Mouse (Mus musculus): ENCODE measurements at regions not wholly inside any gene's neighbourhood (a gene's known extent, or its start where the extent isn't known, plus 50 kb on each side); places are given as distances from the start of the nearest gene placed in this dataset.
"Not testable (repeated sequence)": the region's sequence is repeated elsewhere in the genome, so short reads cannot be mapped to it uniquely, and the experiment has no call there.

DNA sequence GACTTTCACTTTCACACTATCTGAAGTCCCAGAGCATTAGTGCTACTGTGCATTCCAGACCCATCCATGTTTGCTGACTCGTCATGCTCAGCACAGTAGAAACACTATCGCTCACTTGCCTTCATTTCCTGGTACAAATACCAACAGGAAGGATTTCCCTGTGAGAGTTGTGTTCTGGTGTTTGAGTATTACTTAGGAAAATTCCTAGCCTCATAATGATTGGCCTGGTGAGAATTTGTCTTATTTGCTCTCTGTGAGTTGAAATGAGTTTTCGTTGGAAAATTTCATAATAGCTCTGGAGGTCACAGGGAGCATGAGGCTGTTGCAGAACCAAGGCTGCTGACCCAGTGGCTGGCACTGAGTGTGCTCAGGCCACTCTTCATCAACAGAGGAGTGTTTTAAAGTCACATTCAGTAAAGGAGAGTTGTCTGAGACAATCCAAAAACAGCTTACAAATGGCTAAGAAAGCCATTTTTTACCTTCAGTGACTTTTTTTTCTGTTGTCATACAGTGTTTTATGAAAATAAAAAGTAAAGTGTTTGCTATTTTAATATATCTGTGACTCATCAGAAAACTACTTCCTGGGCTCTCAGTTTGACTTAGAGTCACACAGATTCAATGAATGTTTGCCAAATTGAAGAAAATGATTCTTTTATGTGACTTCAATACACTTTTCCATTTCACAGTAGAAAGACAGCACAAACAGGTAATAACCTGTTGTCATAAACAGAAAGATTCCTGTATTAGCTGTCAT, 64.4 kb upstream of the Zcchc2 start:
- Histone ChIP-seq H3K9me3 (replicated peaks) (no peaks in the 10 kb centered on the region), H3K36me3 (replicated peaks) (no peaks in the 10 kb centered on the region), H3K27me3 (ENCODE audit: insufficient read depth, low read length) (no peaks in the 10 kb centered on the region; the same call in 1 of the 2 replicates), H3K4me1 (ENCODE audit: insufficient read depth, low read depth, low read length) (no peaks in the 10 kb centered on the region), H3K4me3 (ENCODE audit: low read depth, low read length) (no peak overlapping the region)
- no peak for ATAC-seq (ENCODE audit: extremely low read depth, insufficient number of reproducible peaks, low FRiP score, poor library complexity, severe bottlenecking)
- DNase-seq (ENCODE audit: low spot score): no peak
- no peak for TF ChIP-seq GATA1 (IDR thresholded peaks at IDR 0.05; ENCODE audit: borderline replicate concordance, low read length)
- no peak for TF ChIP-seq POLR2AphosphoS5 (IDR thresholded peaks at IDR 0.05; ENCODE audit: insufficient replicate concordance, low read depth, low read length)
- TF ChIP-seq GATA2 (IDR thresholded peaks at IDR 0.05; ENCODE audit: borderline replicate concordance, low read depth, low read length): no peak
- TF ChIP-seq TAL1 (conservative IDR thresholded peaks at IDR 0.05; ENCODE audit: low read depth, low read length): no peak
- TF ChIP-seq CTCF (IDR thresholded peaks at IDR 0.05; ENCODE audit: low read depth, low read length): no peak

DNA sequence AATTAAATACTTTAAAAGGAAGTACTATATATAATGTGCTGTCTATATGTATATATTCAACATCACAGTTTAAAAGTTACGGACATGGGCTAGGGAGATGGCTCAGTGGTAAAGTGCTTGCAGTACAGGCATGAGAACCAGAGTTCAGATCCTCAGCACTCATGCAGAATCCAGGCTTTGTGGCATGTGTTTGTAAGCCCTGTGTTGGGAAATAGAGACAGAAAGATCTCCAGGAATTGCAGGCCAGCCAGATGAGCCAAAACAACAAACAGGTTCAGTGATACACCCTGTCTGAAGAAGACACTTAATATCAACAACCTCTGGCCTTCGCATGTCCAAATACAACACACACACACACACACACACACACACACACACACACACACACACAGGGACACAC, 63.3 kb upstream of the Zcchc2 start:
- Histone ChIP-seq H3K4me1 (ENCODE audit: insufficient read depth, low read depth, low read length) (no peaks in the 10 kb centered on the region), H3K4me3 (ENCODE audit: low read depth, low read length) (no peak overlapping the region), H3K36me3 (replicated peaks) (no peaks in the 10 kb centered on the region), H3K9me3 (replicated peaks) (no peaks in the 10 kb centered on the region), H3K27me3 (ENCODE audit: insufficient read depth, low read length) (no peaks in the 10 kb centered on the region; the same call in 1 of the 2 replicates)
- no peak for ATAC-seq (ENCODE audit: extremely low read depth, insufficient number of reproducible peaks, low FRiP score, poor library complexity, severe bottlenecking)
- TF ChIP-seq CTCF (IDR thresholded peaks at IDR 0.05; ENCODE audit: low read depth, low read length) (no peak), TAL1 (conservative IDR thresholded peaks at IDR 0.05; ENCODE audit: low read depth, low read length) (no peak), POLR2AphosphoS5 (IDR thresholded peaks at IDR 0.05; ENCODE audit: insufficient replicate concordance, low read depth, low read length) (no peak), GATA1 (IDR thresholded peaks at IDR 0.05; ENCODE audit: borderline replicate concordance, low read length) (no peak), GATA2 (IDR thresholded peaks at IDR 0.05; ENCODE audit: borderline replicate concordance, low read depth, low read length) (no peak)
- no peak for DNase-seq (ENCODE audit: low spot score)

DNA sequence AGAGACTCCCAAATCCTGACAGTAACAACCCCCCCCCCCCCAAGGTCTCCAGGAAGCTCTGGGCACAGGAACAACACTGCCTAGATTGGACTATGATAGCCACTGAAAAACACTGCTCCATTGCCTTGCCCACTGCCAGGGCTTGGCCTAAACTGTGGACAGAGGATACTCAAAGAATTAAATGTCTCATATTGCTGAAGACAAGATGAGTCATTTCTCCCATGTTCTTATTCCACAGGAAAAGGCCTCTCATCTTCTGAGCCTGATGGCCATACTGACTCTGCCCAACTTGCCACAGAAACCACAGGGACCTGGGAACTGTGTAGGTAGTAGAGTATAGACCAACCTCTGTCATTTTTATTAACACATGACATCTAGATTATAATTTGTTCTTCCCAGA, 59.4 kb upstream of the Zcchc2 start:
- no peaks in the 10 kb centered on the region for H3K4me1 ChIP-seq (ENCODE audit: insufficient read depth, low read depth, low read length)
- H3K27me3 ChIP-seq (ENCODE audit: insufficient read depth, low read length): no peaks in the 10 kb centered on the region; the same call in 1 of the 2 replicates
- no peak for TF ChIP-seq TAL1 (conservative IDR thresholded peaks at IDR 0.05; ENCODE audit: low read depth, low read length)
- TF ChIP-seq POLR2AphosphoS5 (IDR thresholded peaks at IDR 0.05; ENCODE audit: insufficient replicate concordance, low read depth, low read length): no peak
- TF ChIP-seq GATA1 (IDR thresholded peaks at IDR 0.05; ENCODE audit: borderline replicate concordance, low read length): no peak
- no peak for TF ChIP-seq CTCF (IDR thresholded peaks at IDR 0.05; ENCODE audit: low read depth, low read length)
- no peak for TF ChIP-seq GATA2 (IDR thresholded peaks at IDR 0.05; ENCODE audit: borderline replicate concordance, low read depth, low read length)
- H3K9me3 ChIP-seq (replicated peaks): no peaks in the 10 kb centered on the region
- no peaks in the 10 kb centered on the region for H3K36me3 ChIP-seq (replicated peaks)
- H3K4me3 ChIP-seq (ENCODE audit: low read depth, low read length): no peak overlapping the region
- ATAC-seq (ENCODE audit: extremely low read depth, insufficient number of reproducible peaks, low FRiP score, poor library complexity, severe bottlenecking): no peak
- DNase-seq (ENCODE audit: low spot score): no peak

DNA sequence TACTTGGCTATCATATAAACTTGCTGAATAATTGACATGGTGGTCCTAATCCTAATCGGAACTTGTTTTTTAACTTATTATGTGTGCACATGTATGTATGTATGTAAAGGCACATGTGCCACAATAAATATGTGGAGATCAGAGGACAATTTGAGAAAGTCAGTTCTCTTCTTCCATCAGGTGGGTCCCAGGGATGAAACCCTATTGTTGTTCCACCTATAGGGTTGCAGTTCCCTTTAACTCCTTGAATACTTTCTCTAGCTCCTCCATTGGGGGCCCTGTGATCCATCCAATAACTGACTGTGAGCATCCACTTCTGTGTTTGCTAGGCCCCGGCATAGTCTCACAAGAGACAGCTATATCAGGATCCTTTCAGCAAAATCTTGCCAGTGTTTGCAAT, 56.0 kb upstream of the Zcchc2 start:
- not testable (repeated sequence) for H3K9me3 ChIP-seq (replicated peaks); H3K4me1 ChIP-seq (ENCODE audit: insufficient read depth, low read depth, low read length); H3K4me3 ChIP-seq (ENCODE audit: low read depth, low read length); H3K36me3 ChIP-seq (replicated peaks); DNase-seq (ENCODE audit: low spot score); ATAC-seq (ENCODE audit: extremely low read depth, insufficient number of reproducible peaks, low FRiP score, poor library complexity, severe bottlenecking); H3K27me3 ChIP-seq (ENCODE audit: insufficient read depth, low read length)

All from G1E (cell line).